Mouse (Mus musculus) inflammation-experienced regulatory T-cells, adult 6 months (primary cell): Measurements from ENCODE around the gene Ccdc30. TPM values are rescaled to one million over a fixed set of nuclear protein-coding genes. Genes with fewer than 3 reads are reported as not detected.

Experiments used
- ATAC-seq: one replicate; pipeline ENCODE4 v1.8.0; 2017
- polyA plus RNA-seq, 3 experiments: library from polyadenylated mRNA; unstranded; fragments of 100-300 nt; shearing (Covaris generic); gene quantifications; one replicate each; pipeline ENCODE4 v1.2.1; 2017

Gene Ccdc30
- polyA plus RNA-seq, 3 experiments from 2014 or later: 0.53 to 3.8 (median 3.5) TPM

DNA sequence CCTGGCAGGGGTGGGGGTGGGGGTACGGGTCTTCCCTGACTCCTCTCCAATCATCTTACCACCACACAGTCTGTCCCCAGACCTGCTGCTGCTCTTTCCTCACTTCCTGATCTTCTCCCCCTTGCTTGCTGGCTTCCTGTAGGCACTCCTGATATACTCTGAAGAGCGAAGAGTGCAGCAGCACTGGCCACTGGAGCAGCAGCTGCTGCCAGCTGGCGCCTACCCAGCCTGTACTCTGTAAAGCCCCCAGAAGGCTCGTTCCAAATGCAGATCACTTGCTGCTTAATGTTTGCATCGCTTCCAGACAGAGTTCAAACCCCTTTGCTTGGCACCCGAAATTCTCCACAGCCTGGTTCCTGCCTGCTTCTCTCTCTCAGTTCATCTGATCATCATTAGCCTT lies 2.5 kb downstream of the Ccdc30 start:
- no peak for ATAC-seq

DNA sequence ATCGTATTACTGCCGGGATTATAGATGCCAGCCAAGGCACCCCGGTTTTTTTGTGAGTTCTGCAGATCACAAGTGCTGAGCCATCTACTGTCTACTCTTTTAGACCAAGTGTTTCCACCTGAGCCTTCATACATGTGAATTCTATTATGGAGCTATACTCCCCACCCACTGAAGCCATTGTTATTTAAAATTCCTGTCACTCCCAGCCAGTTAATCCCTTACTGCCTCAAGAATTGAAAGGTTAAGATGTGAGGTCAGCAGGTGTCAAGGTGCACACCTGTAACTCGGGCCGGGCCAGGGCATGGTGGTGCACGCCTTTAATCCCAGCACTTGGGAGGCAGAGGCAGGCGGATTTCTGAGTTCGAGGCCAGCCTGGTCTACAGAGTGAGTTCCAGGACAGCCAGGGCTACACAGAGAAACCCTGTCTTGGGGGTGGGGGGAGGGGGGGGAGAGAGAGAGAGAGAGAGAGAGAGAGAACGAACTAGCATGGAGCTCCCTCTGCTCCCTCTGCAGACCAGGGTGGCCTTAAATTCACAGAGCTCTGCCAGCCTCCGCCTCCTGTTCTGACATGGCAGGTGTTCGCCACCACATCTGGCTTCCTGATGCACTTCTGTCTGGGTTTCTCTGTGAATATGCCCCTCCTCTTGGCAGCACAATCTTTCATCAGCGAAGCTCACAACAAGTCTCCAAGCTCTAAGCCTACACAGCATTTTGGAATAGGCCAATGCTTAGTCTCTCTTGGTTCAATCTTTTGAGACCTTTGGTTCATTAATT lies 3.3 kb downstream of the Ccdc30 start:
- no peak for ATAC-seq

DNA sequence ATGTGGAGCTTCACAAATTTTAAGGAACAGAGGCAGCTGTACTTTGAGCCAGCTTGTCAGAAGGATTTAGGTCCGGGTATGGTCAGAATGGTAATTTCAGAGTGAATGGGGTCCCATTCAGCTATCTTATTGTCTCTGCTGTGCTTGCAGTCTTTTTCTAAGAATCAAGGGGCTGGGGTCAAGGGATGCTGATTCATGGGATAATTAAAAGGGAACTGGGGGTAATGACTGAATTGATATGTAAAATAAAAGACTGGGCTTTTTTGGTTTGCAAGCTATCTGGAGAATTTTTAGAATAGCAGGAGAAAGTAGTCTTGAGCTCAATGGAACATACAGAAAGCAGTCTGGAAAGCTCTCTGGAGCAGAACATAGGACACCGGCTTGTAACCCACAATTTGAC lies 11.9 kb downstream of the Ccdc30 start:
- ATAC-seq: no peak

DNA sequence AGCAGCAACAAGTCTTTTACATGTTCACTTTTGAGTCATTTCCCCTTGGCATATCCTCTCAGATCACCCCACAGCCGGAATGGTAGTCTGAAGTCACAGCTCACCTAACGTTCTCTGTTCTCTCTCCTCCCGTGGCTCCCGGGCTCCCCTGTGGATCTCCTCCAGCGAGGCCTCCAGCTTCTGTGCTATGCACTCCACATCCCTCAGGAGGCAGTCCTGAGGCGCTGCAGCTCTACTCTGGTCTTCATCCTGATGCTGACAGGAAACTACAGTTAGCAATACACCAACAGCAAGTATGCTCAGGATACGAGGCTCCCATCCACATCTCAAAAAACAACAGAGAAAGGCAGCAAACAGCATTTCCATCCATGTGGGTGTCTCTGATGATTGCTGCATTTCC lies 14.4 kb downstream of the Ccdc30 start:
- no peak for ATAC-seq

DNA sequence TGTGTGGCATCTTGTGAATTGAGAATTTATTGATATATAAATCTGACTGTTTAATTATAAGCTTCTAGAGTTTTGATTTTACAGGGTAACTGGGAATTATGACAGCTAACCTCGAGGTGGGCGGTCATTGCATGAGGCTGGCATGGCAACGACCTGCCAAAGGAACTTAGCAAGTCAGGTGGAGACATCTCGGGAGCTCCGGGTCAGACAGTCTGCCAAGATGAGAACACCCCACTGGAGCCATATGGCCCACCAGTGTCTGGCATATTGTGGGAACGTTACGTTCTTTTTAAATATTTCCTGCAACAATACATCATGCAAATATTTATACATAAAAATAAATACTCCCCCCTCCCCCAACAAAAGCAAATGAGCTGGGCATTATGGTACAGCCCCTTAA lies 16.6 kb downstream of the Ccdc30 start:
- no peak for ATAC-seq

DNA sequence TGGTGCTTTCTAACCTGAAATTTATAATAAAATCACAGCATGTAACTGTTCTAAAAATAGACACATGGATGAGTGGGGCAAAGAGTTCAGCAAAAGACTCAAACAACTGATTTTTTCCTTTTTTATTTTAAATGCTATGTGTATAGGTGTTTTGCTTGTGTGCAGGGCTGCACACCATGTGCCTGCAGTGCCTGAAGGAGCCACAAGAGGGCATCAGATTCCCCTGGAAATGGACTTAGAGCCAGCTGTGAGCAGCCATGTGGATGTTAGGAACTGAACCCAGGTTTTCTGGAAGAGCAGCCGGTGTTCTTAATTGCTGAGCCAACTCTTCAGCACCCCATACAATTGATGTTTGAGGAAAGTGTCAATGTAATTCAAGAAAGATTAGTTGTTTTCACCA lies 25.0 kb downstream of the Ccdc30 start:
- ATAC-seq: no peak

DNA sequence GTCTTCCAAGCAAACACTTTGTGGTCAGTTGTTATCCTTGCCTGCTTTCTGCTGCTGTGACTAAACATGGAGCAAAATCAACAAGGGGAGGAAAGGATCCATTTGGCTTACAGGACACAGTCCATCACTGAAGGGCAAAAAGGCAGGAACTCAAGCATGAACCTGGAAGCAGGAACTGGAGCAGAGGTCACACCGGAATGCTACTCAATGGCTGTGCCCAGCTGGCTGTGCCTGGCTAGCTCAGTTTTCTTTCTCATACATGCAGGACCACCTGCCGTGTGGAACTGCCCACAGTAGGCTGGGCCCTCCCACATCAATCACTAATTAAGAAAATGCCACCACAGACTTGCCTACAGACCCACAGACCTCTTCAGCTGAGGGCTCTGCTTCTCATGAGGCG lies 26.1 kb downstream of the Ccdc30 start:
- ATAC-seq: no peak

DNA sequence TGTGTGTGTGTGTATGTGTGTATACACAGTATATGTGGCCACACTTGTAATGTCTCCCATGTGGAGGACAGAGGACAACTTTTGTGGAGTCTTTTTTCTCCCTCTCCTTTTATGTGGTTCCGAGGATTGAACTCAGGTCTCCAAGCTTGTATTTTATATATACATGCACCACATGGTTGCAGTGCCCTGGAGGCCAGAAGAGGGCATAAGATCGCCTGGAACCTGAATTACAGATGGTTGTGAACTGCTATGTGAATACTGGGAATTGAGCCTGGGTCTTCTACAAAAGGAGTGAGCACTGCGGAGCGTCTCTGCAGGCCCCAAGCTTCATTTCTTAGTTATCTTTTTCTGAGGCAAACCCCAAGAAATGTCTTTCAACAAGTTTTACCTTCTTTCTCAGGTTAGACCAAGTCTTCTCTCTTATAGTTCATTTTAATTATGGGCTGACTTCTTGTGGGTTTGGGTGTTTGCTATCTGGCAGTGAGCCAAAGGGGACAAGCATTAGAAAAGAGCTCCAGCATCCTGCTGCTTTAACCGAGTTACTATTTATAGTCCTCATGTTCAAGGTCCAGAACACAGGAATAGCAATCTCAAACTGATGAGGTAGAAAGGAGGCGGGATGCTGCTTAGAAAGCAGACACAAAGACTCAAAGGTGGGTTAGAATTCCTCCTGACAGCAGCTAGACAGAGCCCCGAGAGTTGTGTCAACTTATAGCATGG lies 33.7 kb downstream of the Ccdc30 start:
- no peak for ATAC-seq

DNA sequence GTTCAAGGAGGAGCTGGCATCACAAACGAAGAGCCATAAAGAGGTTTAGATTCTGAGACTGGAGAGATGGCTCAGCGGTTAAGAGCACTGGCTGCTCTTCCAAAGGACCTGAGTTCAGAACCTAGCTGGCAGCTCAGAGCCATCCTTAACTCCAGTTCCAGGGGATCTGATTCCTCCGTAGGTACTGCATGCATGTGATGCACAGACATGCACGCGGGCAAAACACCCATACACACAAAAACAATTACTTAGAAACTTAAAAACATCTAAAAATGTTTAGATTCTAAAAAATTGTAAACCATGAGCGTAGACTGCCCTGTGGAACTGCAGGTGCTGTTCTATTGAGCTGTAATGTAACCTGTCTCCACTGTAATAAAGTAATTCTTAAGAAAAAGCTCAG lies 45.9 kb downstream of the Ccdc30 start:
- ATAC-seq: no peak

DNA sequence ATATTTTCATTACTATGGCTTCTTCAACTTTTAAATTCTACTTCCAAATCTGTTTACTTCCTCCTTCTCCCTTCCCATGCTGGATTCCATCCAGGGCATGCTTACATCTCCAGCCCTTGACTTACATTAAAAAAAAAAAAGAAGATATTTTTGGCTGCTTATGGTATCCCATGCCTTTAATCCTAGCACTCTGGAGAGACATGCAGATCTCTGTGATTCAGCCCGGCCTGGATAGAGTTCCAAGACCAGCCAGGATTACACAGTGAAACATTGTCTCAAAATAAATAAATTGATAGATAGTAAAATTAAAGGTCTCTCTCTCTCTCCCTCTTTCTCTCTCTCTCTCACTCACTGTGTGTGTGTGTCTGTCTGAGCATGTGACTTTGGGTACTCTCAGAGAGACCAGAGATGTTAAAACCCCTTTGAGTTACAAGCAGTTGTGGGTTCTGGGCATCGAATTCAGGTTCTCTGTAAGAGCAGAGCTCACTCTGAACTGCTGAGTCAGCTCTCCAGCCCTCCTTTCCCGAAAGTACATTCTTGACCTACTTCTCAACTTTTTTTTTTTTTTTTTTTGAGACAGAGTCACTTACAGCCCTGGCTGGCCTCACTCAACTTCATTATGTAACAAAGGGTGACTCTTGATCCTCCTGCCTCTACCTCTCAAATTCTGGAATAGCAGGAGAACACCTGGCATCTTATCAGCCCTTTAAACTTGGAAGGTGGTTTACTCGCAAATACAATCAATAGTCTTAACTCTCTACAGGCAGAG lies 48.4 kb downstream of the Ccdc30 start:
- ATAC-seq: no peak

DNA sequence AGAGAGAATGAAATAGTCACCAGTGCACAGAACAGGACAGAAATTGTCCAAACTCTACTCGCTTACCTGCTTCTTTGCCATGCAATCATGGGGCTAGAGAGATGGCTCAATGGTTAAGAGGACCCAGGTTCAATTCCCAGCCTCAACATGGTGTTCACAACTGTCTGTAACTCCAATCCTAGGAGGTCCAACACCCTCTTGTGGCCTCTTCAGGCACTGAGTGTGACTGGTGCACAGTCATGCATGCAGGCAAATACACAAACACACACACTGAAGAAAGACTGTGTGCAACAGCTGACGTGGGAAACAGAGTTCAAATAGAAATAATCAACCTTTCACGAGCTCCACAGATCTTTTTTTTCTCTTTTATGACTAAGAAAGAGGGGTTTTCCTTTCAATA lies 53.1 kb downstream of the Ccdc30 start:
- ATAC-seq: no peak

DNA sequence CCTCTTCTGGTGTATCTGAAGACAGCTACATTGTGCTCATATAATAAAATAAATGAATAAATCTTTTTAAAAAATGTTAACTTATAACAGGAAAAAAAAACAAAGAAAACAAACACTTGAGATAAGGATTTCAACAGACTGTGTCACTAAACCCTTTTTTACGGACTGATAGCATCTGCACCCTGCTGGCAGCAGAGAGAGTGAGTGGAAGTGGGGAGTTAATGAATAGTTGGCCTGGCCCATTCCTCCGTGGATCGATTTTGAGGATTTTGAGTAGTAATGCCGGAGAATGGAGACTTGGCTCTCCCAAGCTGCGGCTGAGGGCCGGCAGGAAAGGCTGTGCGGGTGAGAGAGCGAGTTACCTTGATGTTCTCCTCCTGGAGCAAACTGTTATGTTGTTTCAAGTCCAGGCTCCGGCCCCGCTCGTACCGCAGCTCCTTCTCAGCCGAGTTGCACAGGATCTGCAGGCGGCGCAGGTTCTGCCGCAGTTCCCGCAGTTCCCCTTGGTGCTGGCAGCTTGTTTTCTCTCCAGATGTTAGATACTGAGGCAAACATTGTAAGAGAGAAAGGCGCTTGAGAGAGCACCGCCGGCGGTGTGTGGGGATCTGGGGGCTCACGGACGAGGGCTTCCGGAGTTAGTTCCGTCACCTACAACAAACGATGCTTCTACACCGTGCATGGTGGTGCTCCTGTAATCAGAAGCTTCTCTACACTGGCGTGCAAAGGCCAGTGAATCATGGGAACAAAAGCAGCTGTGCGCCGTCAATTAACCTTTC lies 55.9 kb downstream of the Ccdc30 start:
- ATAC-seq: peak; percentile 84

DNA sequence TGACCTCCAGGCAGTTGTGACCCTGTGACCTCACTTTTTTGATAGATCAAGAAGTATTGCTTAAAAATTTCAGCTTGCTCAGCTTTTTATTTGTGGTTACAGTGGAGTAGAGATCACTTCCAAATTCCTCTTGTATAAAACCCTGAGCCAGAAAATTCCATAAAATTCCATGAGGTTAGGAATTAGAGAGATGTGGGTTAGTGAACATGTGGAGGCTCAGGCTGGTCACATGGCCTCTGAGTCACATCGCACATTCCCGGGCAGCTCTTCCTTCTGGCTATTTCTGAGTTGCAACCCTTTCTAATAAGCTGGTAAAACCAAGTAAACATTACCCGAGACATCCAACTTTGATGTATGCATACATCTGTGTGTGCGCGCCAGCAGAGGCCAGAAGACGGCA lies 69.8 kb downstream of the Ccdc30 start:
- no peak for ATAC-seq

DNA sequence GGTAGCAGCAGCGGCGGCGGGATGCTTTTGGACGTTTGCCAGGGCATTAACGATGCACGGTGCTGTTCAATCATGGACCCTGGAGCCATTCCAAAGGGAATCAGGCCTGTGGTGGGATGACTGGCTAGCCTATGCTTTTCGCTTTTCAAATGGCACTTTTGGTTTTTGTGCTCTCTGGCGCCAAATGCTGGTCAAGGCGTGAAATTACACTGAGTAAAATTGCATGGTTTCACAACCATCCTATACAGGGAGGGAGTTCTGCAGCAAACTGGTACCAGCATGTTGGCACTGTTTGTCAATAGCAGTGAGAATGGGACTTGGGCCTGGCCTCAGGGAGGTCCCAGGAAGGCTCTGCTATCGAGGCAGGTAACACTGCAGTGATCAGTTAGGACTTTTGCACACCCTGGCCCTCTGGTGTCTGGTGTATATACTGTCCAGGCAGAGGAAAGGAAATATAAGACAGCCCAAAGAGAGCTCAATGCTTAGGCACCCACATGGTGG lies 76.4 kb downstream of the Ccdc30 start:
- peak; percentile 71 for ATAC-seq

DNA sequence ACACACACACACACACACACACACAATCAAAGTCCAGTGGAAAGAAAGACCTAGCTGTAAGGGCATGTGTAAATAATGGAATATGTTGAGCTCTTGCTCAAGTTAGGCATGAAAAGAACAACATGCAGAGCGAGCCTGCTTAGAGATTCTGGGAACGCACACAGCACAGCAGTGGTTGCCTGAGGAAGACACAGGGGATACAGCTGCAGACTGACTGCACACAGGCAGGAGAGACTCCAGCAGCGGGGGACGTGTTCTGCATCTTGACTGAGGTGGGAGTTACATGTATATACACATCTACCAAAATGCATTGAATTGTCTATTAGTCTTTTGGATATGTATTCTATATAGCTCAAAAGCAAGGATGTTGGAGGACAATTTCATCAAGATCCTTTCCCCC lies 76.9 kb downstream of the Ccdc30 start:
- no peak for ATAC-seq

DNA sequence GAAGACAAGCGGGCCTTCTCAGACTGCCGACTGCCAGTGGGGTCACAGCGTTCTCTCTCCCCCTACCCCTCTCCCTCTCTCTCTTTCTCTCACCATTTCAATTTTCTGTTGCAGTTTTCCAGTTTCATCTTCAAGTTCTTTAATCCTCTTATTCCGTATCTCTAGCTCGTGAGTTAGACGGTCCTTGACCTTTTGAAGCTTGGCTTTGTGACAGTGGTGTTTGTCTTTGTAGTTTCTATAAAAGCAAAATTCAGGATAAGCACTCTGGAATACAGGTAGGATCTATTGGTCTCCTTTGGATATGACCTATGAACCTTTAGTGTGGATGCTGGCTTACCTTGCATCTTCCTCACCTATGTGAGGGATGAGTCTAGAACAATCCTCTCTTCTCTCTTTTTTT lies 81.8 kb downstream of the Ccdc30 start:
- no peak for ATAC-seq

DNA sequence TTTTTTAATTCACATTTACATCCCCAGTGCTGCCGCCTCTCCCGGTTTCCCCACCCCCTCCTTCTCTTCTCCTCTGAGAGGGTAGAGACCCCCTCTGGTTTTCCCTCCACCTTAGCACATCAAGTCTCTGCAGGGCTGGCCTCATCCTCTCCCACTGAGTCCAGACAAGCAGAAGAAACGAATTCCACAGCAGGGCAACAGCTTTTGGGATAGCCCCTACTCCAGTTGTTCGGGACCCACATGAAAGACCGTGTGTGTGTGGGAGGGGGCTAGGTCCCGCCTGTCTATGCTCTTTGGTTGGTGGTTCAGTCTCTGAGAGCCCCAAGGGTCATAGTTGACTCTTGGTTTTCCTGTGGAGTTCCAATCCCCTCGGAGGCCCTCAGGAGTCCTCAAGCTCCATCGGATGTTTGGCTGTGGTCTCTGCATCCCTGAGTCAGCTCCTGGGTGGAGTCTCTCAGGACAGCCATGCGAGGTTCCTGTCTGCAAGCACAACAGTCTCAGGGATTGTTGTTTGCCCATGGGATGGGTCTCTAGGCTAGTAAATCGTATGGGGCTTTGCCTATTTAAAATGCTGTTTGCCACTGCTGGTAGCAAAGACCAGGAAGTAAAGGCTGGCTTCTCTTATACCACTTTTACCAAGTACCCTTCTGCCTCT lies 94.3 kb downstream of the Ccdc30 start:
- no peak for ATAC-seq

DNA sequence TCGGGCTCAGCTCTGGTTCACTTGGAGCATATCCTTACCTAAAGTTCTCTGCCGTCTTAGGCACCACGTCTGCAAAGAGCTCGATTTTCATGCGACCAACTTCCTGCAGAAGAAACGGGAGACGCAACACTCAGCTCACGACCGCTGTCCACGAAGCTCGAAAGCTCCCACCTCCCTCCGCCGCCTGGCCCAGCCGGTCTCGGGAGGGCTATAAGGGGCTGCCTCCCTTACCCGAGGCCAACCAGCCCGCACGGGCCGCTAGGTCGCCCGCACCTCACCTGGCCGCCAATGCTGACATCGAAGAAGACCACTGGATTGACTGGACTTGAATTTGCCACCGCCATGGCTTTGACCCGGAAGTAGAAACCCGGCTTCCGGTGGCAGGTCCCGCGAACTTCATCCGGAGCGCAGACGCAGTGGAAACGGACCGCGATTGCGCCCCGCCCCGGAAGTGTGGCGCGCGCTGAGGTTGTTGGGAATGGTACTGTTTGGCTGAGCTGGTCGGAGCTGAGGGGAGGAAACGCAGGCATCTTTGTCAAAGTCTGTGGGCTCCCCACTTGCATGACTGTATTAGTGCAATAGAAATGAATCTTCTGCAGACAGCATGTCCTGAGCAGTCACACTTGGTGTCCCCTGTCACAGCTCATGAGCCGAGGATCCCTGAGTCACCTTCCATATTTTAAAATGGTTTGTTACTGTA lies 95.0 kb downstream of the Ccdc30 start, which contains the start of gene Ppih:
Gene Ppih (minus strand): TSS at position 416 of the 700 bp plus-strand sequence.
- ATAC-seq: peak; percentile 100

DNA sequence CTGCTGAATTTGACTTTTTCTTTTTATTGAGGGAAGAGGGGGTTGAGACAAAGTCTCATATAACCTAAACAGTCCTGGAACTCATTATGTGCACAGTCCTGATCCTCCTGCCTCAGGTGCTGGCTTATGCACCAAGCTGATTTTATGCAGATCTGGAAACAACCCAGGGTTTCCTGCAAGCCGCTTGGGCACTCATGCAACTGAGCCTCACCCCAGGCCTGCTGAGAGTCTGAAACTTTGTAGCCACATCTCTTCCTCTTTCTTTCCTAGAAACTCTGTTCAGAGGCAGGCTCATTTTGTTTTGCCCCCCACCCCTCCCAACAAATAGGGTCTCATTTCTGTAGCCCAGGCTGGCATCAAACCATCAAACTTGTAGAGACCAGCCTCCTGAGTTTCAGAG lies 101.6 kb downstream of the Ccdc30 start:
- no peak for ATAC-seq

DNA sequence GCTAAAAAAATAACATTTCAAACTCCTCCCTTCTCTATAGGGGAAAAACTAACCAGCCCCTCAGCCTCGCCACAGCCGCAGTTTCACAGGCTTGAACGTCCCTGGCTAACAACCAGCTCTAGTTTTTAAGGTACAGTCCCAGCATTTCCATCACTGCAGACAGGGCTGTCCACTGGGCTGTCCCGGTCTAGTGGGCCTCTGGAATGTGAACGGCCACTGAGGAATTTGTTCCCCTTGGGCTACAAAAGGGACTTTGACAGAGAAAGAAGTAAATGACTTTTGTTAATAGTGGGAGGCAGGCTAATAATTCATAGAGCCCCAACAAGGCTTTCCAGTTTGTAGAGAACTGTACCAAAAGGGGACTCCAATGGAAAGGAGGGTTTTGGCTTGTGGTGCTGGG lies 109.9 kb downstream of the Ccdc30 start:
- ATAC-seq: no peak

DNA sequence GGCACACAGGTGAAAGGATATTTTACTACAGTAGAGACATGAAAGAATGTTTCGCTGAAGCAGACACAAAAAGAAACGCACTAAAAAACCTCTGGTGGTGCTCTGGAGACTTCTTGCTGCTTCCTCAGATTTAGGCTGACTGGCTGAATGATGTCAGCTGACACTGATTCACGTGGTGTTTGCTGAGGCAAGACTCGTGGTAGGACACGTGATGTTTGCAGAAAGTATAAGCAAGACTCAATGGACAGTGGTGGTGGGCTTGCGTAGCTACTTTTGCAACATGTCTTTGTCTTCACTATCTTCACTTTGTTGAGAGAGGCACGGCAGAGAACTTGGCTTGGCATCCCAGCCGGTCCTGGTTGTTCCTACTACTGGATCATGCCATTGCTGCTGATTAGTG lies 112.0 kb downstream of the Ccdc30 start:
- no peak for ATAC-seq
